ENCODE assay signal across 12 mouse cellular contexts in genomic region chr13:117143828-117144227, GRCm38 (mm10).
DNase-seq lines count a peak whose midpoint lies in the region; ATAC-seq and TF ChIP-seq lines count a peak whose summit lies in the region.
"Had no signal": no experiment of that assay in that cellular context is flagged by ENCODE, and none has a peak within 500 bp of the region (broad histone marks: within the 10 kb centered on the region; RNA-seq: fewer than 3 reads in every experiment).

No protein-coding gene starts in this region.

- H3K9me3 ChIP-seq in limb, embryonic 14.5 days (ENCODE audit: control insufficient read depth, low read length): no peaks in the 10 kb centered on the region
- H3K9me3 ChIP-seq in limb, embryonic 10.5 days (replicated peaks): no peaks in the 10 kb centered on the region

- TF ChIP-seq POLR2A in limb, embryonic 14.5 days (IDR thresholded peaks at IDR 0.05; ENCODE audit: borderline replicate concordance, extremely low read depth, insufficient read depth, insufficient read length): no peak
- no peak for TF ChIP-seq POLR2A in brain, embryonic 14.5 days (IDR thresholded peaks at IDR 0.05; ENCODE audit: borderline replicate concordance, extremely low read depth, insufficient read depth, insufficient read length, poor library complexity, severe bottlenecking)

- H3K4me2 ChIP-seq in limb, embryonic 14.5 days (replicated peaks; ENCODE audit: low read depth, low read length, severe bottlenecking): no peak overlapping the region
- H3K4me2 ChIP-seq: midbrain, embryonic 11.5 days had no signal

- no peaks in the 10 kb centered on the region for H3K36me3 ChIP-seq in limb, embryonic 14.5 days (ENCODE audit: control insufficient read depth, insufficient read depth, low read length)
- no peaks in the 10 kb centered on the region for H3K36me3 ChIP-seq in limb, embryonic 10.5 days

- 79% methylated on average over 6 of the region's 6 CpGs for WGBS in limb, embryonic 14.5 days
- WGBS in limb, embryonic 10.5 days: 86% methylated on average over 6 of the region's 6 CpGs

- H3K4me3 ChIP-seq in limb, embryonic 14.5 days (replicated peaks; ENCODE audit: low read length): no peak overlapping the region
- H3K4me3 ChIP-seq in limb, embryonic 10.5 days: no peak overlapping the region

- no peak for TF ChIP-seq CTCF in brain, embryonic 14.5 days (IDR thresholded peaks at IDR 0.05; ENCODE audit: borderline replicate concordance, extremely low read depth, insufficient read depth, insufficient read length)

- H3K27me3 ChIP-seq in limb, embryonic 14.5 days (ENCODE audit: control insufficient read depth, insufficient read depth, low read length): no peaks in the 10 kb centered on the region
- no peaks in the 10 kb centered on the region for H3K27me3 ChIP-seq in limb, embryonic 10.5 days (ENCODE audit: low read depth, poor library complexity, severe bottlenecking)

- no peak overlapping the region for H3K9ac ChIP-seq in limb, embryonic 14.5 days (ENCODE audit: low read depth, low read length, severe bottlenecking)

- no peaks in the 10 kb centered on the region for H3K4me1 ChIP-seq in limb, embryonic 14.5 days (ENCODE audit: control insufficient read depth, insufficient read depth, low read length)
- H3K4me1 ChIP-seq in limb, embryonic 10.5 days: no peaks in the 10 kb centered on the region

- DNase-seq in adrenal gland, postnatal 14 days: peak; percentile 18
- no peak for DNase-seq in adrenal gland, postnatal 4 days (ENCODE audit: low spot score in 2 of 2)
- peak; percentile 39 for DNase-seq in limb, embryonic 14.5 days (ENCODE audit: low spot score)
- no peak for DNase-seq in limb, embryonic 10.5 days (ENCODE audit: low spot score)
- peak; percentile 65 for DNase-seq in brain, embryonic 14.5 days (ENCODE audit: low read depth)
- no peak for DNase-seq in spleen, postnatal 4 days (ENCODE audit: low spot score in 2 of 2)
- DNase-seq in heart, postnatal 4 days: no peak
- DNase-seq: gastrocnemius, postnatal 14 days; kidney, adult 11 months had no signal

- no peak overlapping the region for H3K27ac ChIP-seq in limb, embryonic 14.5 days (replicated peaks; ENCODE audit: low read depth, low read length)
- H3K27ac ChIP-seq in limb, embryonic 10.5 days: no peak overlapping the region

- no peak for ATAC-seq in limb, embryonic 14.5 days (ENCODE audit: low FRiP score, low read depth)
- ATAC-seq in megakaryocyte progenitor cell, adult 5-6 weeks (replicated peaks; ENCODE audit: poor library complexity): peak; percentile 75
- ATAC-seq: CD4-positive, CD25-positive, alpha-beta regulatory T cell, adult 4 months had no signal

Comparison
In these comparisons a context has a peak if more than half of its experiments do, and no peak if none do; other contexts are left out.
1. DNase-seq: peak in adrenal gland, postnatal 14 days (single experiment), limb, embryonic 14.5 days (single experiment) and brain, embryonic 14.5 days (single experiment); none in adrenal gland, postnatal 4 days (0 of 2), limb, embryonic 10.5 days (single experiment), spleen, postnatal 4 days (0 of 2) and heart, postnatal 4 days (single experiment).